Mouse (Mus musculus) liver, embryonic 14.5 days (tissue): ENCODE measurements at regions not wholly inside any gene's neighbourhood (a gene's known extent, or its start where the extent isn't known, plus 50 kb on each side); places are given as distances from the start of the nearest gene placed in this dataset.

Experiments used
- CTCF ChIP-seq: IDR thresholded peaks from 2 replicates; pipeline ENCODE4 v1.5.1; 2016; ENCODE audit warnings: antibody characterized with exemption, low read depth, control low read depth
- EP300 ChIP-seq: IDR thresholded peaks from 2 replicates; pipeline ENCODE4 v1.6.1; 2016; ENCODE audit warnings: antibody characterized with exemption, low read depth

- TF ChIP-seq EP300 (no peak), CTCF (no peak)
Measured at GRCm38 (mm10) chr10:72347253-72347652, 307.4 kb upstream of the Zwint start.
